Mouse (Mus musculus) CD4-positive, CD25-positive, alpha-beta regulatory T cell, adult 4 months (primary cell): ENCODE data around the gene Fyn. TPM values are rescaled to one million over a fixed set of nuclear protein-coding genes. Genes with fewer than 3 reads are reported as not detected.

Experiments used
- ATAC-seq: one replicate; pipeline ENCODE4 v1.8.0; 2017
- polyA plus RNA-seq, 2 experiments: library from polyadenylated mRNA; unstranded; fragments of 100-300 nt; shearing (Covaris generic); gene quantifications; one replicate each; pipeline ENCODE4 v1.2.1; 2017

Gene Fyn
- polyA plus RNA-seq, 2 experiments from 2014 or later = 71.9 to 106 TPM

DNA sequence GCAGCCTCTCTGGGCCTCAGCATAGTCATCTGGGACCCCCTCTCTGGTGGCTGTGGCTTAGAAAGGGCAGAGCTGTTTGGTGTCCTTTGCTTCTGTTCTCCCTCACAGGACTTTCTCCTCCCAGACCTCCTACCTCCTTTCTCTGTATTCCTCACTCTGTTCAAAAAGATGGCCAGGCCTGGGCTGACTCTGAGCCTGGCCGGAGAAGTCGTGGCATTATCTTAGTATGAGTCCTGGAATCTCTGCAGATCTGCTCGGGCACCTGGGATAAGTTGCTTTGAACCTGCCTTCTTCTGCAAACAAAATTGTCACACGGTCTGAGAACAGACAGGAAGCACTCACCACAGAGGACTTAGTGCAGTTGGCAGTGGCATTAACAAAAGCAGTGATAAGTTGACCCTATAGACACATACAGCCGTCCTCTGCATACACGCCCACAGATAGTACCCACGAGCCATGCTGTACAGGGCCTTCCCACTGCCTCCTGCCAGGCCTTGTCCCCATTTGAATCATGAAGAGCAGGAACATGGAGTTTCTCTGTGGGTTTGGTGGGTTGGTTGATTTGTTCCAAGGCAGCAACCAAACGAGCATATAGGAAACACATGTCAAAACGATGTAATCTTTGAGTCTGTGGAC, 171.5 kb downstream of the Fyn start:
- no peak for ATAC-seq

GRCm38 (mm10) chr10:39540995-39541394, 172.3 kb downstream of the Fyn start:
- ATAC-seq = no peak

DNA sequence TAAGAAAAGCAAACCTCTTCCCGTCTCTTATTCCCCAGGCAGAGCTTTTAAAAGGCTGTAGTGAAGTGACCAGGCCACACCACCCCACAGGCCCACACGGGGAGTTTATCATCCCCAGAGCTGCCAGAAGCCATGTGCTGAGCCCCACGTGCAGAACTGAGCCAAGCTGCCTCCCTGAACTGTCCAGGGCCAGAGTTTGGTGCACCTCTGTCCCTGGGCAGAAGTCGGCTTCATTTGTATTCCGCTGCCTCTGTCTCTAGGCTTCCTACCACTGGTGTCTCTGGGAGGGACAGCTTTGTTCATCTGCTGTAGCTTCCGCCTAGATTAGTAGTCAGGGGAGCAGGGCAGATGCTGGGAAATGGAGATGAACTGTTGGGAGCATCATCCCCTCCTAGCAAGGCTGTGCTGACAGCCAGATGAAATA, 172.8 kb downstream of the Fyn start:
- ATAC-seq = no peak

DNA sequence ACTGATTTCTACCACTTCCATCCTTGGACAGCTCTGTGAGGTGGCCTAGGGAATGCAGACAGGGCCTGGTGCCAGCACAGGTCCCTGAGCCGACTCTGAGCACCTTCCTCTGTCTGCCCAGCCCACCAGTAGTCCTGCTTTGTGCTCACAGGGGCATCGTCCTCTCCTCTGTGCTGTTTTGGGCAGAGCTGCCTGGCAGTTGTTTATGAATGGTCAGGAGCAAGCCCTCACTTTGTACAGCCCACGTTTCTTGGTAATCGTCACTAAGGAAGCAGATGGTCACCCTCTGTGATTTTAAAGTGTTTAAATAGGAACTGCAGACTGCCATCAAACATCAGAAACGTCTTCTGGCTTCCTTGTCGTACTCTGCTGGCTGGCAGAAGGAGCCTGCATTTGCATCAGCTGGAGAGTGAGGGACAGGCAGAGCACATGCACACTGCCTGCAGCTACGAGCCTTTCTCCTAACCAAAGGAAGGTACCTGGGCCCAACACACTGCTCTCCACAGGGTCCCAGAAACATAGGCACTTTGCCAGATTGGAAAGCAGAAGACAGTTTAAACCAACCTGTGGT, 173.4 kb downstream of the Fyn start:
- ATAC-seq = no peak

- no peak for ATAC-seq
These were observed 174.0 kb downstream of the Fyn start for GRCm38 (mm10) chr10:39542535-39543257.

GRCm38 (mm10) chr10:39543258-39543770, 174.7 kb downstream of the Fyn start:
- ATAC-seq = no peak

- ATAC-seq = no peak
These were observed 178.9 kb downstream of the Fyn start for GRCm38 (mm10) chr10:39547369-39548074.

GRCm38 (mm10) chr10:39550791-39551190, 182.1 kb downstream of the Fyn start:
- no peak for ATAC-seq

DNA sequence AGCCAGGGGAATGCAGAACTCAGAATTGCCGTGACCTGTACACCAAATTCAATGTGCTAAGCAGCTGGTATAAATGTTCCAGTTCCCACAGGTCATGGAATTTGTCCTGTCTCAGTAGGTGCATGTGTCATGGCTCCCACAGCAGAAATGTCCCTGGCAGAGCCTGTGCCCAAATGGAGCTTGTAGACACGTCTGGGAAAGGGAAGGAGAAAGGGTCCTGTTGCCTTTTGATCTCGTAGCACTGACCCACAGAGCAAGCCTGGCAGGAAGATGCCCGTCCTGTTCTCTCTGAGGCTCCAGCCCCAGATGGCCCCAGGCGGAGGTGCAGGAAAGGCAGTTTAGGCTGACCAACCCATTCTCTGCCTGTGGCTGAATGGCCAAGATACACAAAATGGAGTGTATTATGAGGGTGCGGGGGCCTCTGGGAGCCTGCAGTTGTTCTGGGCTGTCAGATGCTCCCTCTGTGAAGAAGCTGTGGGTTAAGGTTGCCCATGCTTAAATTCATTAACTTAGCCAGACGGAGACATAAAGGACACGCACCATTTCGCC, 183.1 kb downstream of the Fyn start:
- ATAC-seq = no peak

DNA sequence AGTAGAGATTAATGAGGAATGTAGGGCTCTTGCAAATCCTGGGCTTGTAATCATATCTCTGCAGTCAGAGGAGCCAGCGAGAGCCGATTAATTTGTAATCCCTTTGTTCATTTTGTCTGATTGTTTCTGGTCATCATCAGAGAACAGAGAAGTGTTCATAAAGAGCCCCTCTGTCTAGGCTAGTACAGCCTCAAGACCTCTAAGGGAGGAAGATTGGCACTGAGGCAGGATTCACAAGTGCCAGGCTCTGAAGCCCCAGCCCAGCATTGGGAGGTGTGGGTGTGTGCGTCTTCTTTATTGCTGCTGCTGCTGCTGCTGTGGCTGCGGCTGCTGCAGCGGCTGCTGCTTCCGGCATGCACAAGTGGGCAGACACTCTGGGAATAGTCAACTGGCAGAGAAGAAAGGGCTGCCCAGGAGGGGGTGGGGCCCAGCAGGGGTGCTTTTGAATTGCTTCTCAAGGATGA, 183.7 kb downstream of the Fyn start:
- no peak for ATAC-seq

DNA sequence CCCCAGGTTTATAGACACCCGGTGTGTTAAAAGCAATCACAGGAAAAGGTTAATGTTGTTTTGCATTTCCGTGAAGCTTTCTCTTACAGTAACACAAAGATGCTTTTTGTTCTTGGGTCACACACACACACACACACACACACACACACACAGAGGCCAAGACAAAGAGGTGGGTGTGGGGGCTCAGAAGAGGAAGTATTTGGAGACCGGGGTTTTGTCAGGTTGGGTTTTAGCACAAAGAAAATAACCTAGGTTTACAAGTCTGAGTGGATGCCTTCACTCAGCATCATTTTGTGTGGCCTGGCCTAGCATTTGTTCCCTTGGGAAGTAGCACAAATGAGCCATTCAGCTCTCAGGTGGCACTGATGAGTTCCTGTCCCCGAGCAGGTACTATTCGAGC, 184.2 kb downstream of the Fyn start:
- ATAC-seq = no peak

- ATAC-seq = no peak
These were observed 186.6 kb downstream of the Fyn start for GRCm38 (mm10) chr10:39555289-39555715.

DNA sequence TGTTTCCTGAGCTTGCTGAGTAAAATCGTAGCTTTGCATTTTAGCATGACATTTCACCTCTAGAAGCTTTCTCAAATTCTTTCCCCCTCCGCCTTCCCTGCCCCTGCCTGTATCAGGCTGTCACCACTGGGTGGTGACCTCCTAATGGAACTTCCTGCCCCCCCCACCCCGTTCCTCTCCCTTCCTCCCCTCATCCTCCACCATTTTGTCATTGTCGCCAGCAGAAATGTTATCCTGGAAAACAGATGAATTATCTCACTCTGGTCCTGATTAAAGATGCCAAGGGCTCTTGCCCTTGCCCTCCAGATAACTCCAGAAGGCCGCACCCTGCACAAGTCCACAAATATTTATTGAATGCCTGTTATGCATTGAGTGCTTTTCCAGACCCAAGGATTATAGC, 187.1 kb downstream of the Fyn start:
- ATAC-seq = no peak

GRCm38 (mm10) chr10:39557360-39557759, 188.7 kb downstream of the Fyn start:
- ATAC-seq = no peak

DNA sequence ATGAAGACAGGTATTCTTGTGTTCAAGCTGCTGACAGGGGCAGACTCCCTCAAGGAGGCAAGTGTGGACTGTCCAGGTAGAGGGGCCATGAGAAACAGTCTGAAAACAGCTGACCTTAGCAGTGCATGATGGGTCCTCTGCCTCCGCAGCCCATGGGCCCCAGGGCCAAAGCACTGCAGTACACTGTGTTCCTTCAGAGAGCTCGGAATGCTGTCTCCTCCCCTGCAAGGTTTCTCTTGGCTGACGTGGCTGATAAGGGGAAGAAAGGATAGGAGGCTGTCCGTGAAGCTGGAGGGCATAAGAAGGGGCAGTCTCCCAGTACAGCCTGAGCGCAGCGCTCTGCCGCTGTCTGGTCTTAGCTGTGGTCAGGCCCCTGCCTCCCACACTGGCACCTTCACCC, 189.2 kb downstream of the Fyn start:
- ATAC-seq = no peak

- ATAC-seq = no peak
These were observed 189.9 kb downstream of the Fyn start for GRCm38 (mm10) chr10:39558492-39559005.

DNA sequence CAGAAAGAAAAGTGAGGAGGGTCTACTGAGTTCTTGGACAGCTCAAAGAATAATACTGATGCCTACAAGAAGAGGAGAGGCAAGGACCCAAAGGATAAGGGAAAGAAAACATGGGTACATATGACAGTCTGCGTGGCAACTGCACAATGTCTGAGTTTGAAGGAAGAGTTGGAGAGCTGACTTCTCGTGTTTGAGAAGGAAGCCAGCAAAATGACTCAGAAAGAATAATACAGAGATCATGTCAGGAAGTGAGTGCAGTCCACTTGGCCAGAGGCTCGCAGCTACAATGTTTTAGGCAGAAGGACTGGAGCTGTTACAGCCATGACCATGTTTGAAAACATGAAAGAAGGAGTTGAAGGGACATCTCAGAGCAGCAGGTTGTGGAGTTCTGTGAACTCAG, 190.7 kb downstream of the Fyn start:
- ATAC-seq = no peak

- ATAC-seq = no peak
These were observed 193.7 kb downstream of the Fyn start for GRCm38 (mm10) chr10:39562383-39562782.

- ATAC-seq = no peak
These were observed 195.0 kb downstream of the Fyn start for GRCm38 (mm10) chr10:39563552-39564223.

GRCm38 (mm10) chr10:39566901-39567300, 198.2 kb downstream of the Fyn start:
- ATAC-seq = no peak

- ATAC-seq = no peak
These were observed 200.3 kb downstream of the Fyn start for GRCm38 (mm10) chr10:39568991-39569390.

DNA sequence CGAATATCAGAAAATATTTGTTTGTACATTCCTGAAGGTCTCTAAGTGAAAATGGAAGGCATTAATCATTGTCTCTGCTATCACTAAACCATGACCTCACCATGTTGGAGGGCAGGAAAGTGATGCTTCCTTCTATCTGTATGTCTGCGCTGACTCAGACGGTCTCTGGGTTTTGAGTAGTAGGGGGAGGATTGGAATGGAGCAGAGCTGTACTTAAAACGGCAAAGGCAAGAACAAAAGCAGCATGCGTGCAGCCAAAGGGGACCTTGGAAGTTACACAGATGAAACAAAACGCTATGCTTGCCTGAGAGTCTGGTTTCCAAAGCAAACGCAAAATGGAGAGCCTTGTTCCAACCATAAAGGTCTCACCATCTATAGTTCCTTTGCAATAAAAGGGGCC, 202.4 kb downstream of the Fyn start:
- no peak for ATAC-seq
